Mouse (Mus musculus): ENCODE results near the gene Crot.

GRCm38 (mm10) chr5:9040665-9041215 is 43.6 kb upstream of the Crot start:
- no peak for TF ChIP-seq EP300 (IDR thresholded peaks at IDR 0.05)
- TF ChIP-seq CTCF (IDR thresholded peaks at IDR 0.05) = no peak

All from lung, postnatal 0 days (tissue).